Mouse (Mus musculus): Measurements from ENCODE around the gene Gapdhs. TPM values are rescaled to one million over a fixed set of nuclear protein-coding genes. Genes with fewer than 3 reads are reported as not detected.
A peak's percentile ranks its signal among the peaks of the same experiment; 100 is the strongest.
"Not testable (repeated sequence)": the region's sequence is repeated elsewhere in the genome, so short reads cannot be mapped to it uniquely, and the experiment has no call there.

The Gapdhs gene
- polyA plus RNA-seq, 1 experiment from 2014 or later, result 0.35 TPM

GRCm38 (mm10) chr7:30766408-30766807 is 22.9 kb upstream of the Gapdhs start:
- Histone ChIP-seq H3K4me3 (replicated peaks) (no peak overlapping the region), H3K4me1 (no peaks in the 10 kb centered on the region), H3K9me3 (replicated peaks) (no peaks in the 10 kb centered on the region), H3K4me2 (no peak overlapping the region), H3K27me3 (peaks cover 12% of the 10 kb centered on the region; the same call in 1 of the 2 replicates), H3K36me3 (no peaks in the 10 kb centered on the region), H3K9ac (no peak overlapping the region), H3K27ac (no peak overlapping the region)
- ATAC-seq (replicated peaks; ENCODE audit: low FRiP score), result no peak
- WGBS, result 81% methylated on average over 4 of the region's 4 CpGs

GRCm38 (mm10) chr7:30765173-30765572 is 21.7 kb upstream of the Gapdhs start:
- no peak overlapping the region for H3K9ac ChIP-seq
- no peak overlapping the region for H3K27ac ChIP-seq
- WGBS, result 43% methylated on average over 11 of the region's 11 CpGs
- no peaks in the 10 kb centered on the region for H3K36me3 ChIP-seq
- no peak for ATAC-seq (replicated peaks; ENCODE audit: low FRiP score)
- no peaks in the 10 kb centered on the region for H3K9me3 ChIP-seq (replicated peaks)
- no peaks in the 10 kb centered on the region for H3K4me1 ChIP-seq
- H3K27me3 ChIP-seq, result peaks cover 12% of the 10 kb centered on the region; the same call in 1 of the 2 replicates
- H3K4me3 ChIP-seq (replicated peaks), result no peak overlapping the region
- H3K4me2 ChIP-seq, result peak overlapping the region; percentile 14; the same call in 1 of the 2 replicates

- Histone ChIP-seq H3K27ac (no peak within 1 kb of the TSS), H3K27me3 (peaks cover 2% of the 10 kb centered on the region; the same call in 1 of the 2 replicates), H3K4me2 (no peak within 1 kb of the TSS), H3K4me1 (no peaks in the 10 kb centered on the region), H3K36me3 (no peaks in the 10 kb centered on the region), H3K9me3 (replicated peaks) (no peaks in the 10 kb centered on the region), H3K4me3 (replicated peaks) (no peak within 1 kb of the TSS), H3K9ac (no peak within 1 kb of the TSS)
- 33% methylated on average over 5 of the region's 5 CpGs for WGBS
- no peak for ATAC-seq (replicated peaks; ENCODE audit: low FRiP score)
Observed at GRCm38 (mm10) chr7:30763456-30763855, 20.0 kb upstream of the Gapdhs start, which contains the start of gene Dmkn. Dmkn (plus strand) TSS chr7:30763756.

GRCm38 (mm10) chr7:30761769-30762352 is 18.4 kb upstream of the Gapdhs start:
- no peak overlapping the region for H3K9ac ChIP-seq
- ATAC-seq (replicated peaks; ENCODE audit: low FRiP score), result no peak
- H3K4me1 ChIP-seq, result no peaks in the 10 kb centered on the region
- no peaks in the 10 kb centered on the region for H3K9me3 ChIP-seq (replicated peaks)
- no peak overlapping the region for H3K27ac ChIP-seq
- no peak overlapping the region for H3K4me2 ChIP-seq
- H3K27me3 ChIP-seq, result no peaks in the 10 kb centered on the region
- WGBS, result 79% methylated on average over 4 of the region's 4 CpGs
- H3K4me3 ChIP-seq (replicated peaks), result no peak overlapping the region
- H3K36me3 ChIP-seq, result no peaks in the 10 kb centered on the region

GRCm38 (mm10) chr7:30758853-30759252 is 15.4 kb upstream of the Gapdhs start:
- 0 out of 2 replicates have a peak, but pooled peaks have one; percentile 40 for ATAC-seq (replicated peaks; ENCODE audit: low FRiP score)
- peaks cover 7% of the 10 kb centered on the region; the same call in 1 of the 2 replicates for H3K36me3 ChIP-seq
- H3K9me3 ChIP-seq (replicated peaks), result peaks cover 3% of the 10 kb centered on the region; the same call in 1 of the 2 replicates
- no peak overlapping the region for H3K27ac ChIP-seq
- H3K27me3 ChIP-seq, result no peaks in the 10 kb centered on the region
- no peak overlapping the region for H3K4me3 ChIP-seq (replicated peaks)
- H3K4me1 ChIP-seq, result no peaks in the 10 kb centered on the region
- no peak overlapping the region for H3K4me2 ChIP-seq
- WGBS, result 19% methylated on average over 4 of the region's 4 CpGs
- no peak overlapping the region for H3K9ac ChIP-seq

- 79% methylated on average over 3 of the region's 3 CpGs for WGBS
Observed at GRCm38 (mm10) chr7:30757001-30757400, 13.5 kb upstream of the Gapdhs start.

GRCm38 (mm10) chr7:30751086-30751669 is 7.7 kb upstream of the Gapdhs start, which contains the start of gene Sbsn:
Sbsn (plus strand) TSS chr7:30751471.
- Histone ChIP-seq H3K4me2 (no peak within 1 kb of the TSS), H3K9ac (no peak within 1 kb of the TSS), H3K4me1 (peaks cover 23% of the 10 kb centered on the region), H3K9me3 (replicated peaks) (peaks cover 3% of the 10 kb centered on the region; the same call in 1 of the 2 replicates), H3K36me3 (peaks cover 7% of the 10 kb centered on the region; the same call in 1 of the 2 replicates), H3K27ac (0 out of 2 replicates have a peak within 1 kb of the TSS, but pooled peaks have one; percentile 7), H3K27me3 (no peaks in the 10 kb centered on the region), H3K4me3 (replicated peaks) (no peak within 1 kb of the TSS)
- ATAC-seq (replicated peaks; ENCODE audit: low FRiP score), result peak; percentile 52
- WGBS, result 25% methylated on average over 5 of the region's 5 CpGs

More at GRCm38 (mm10) chr7:30757001-30757400, 13.5 kb upstream of the Gapdhs start:
- Histone ChIP-seq H3K4me2 (no peak overlapping the region), H3K4me3 (replicated peaks) (no peak overlapping the region), H3K9ac (no peak overlapping the region), H3K9me3 (replicated peaks) (peaks cover 3% of the 10 kb centered on the region; the same call in 1 of the 2 replicates), H3K4me1 (no peaks in the 10 kb centered on the region), H3K27ac (no peak overlapping the region), H3K27me3 (no peaks in the 10 kb centered on the region), H3K36me3 (peaks cover 7% of the 10 kb centered on the region; the same call in 1 of the 2 replicates)
- ATAC-seq (replicated peaks; ENCODE audit: low FRiP score), result no peak

GRCm38 (mm10) chr7:30749824-30750606 is 6.5 kb upstream of the Gapdhs start:
- Histone ChIP-seq H3K36me3 (peaks cover 4% of the 10 kb centered on the region; the same call in 1 of the 2 replicates), H3K27ac (0 out of 2 replicates have a peak overlapping the region, but pooled peaks have one; percentile 4), H3K4me1 (peaks cover 23% of the 10 kb centered on the region), H3K9ac (no peak overlapping the region), H3K4me3 (replicated peaks) (no peak overlapping the region), H3K27me3 (no peaks in the 10 kb centered on the region), H3K9me3 (replicated peaks) (peaks cover 1% of the 10 kb centered on the region; the same call in 1 of the 2 replicates), H3K4me2 (no peak overlapping the region)
- WGBS, result 61% methylated on average over 13 of the region's 13 CpGs
- ATAC-seq (replicated peaks; ENCODE audit: low FRiP score), result peak; percentile 71

GRCm38 (mm10) chr7:30747525-30748204 is 4.2 kb upstream of the Gapdhs start:
- 79% methylated on average over 7 of the region's 7 CpGs for WGBS
- peaks cover 28% of the 10 kb centered on the region for H3K4me1 ChIP-seq
- no peaks in the 10 kb centered on the region for H3K36me3 ChIP-seq
- H3K4me2 ChIP-seq, result no peak overlapping the region
- no peaks in the 10 kb centered on the region for H3K9me3 ChIP-seq (replicated peaks)
- H3K27me3 ChIP-seq, result no peaks in the 10 kb centered on the region
- H3K9ac ChIP-seq, result no peak overlapping the region
- no peak overlapping the region for H3K4me3 ChIP-seq (replicated peaks)
- no peak overlapping the region for H3K27ac ChIP-seq
- no peak for ATAC-seq (replicated peaks; ENCODE audit: low FRiP score)

- Histone ChIP-seq H3K27ac (no peak overlapping the region), H3K4me1 (peaks cover 5% of the 10 kb centered on the region; the same call in 1 of the 2 replicates), H3K4me3 (replicated peaks) (no peak overlapping the region), H3K27me3 (no peaks in the 10 kb centered on the region), H3K4me2 (no peak overlapping the region), H3K9ac (no peak overlapping the region), H3K9me3 (replicated peaks) (no peaks in the 10 kb centered on the region), H3K36me3 (0 out of 2 replicates have a peak, but pooled peaks cover 7% of the 10 kb centered on the region)
- WGBS, result 32% methylated on average over 4 of the region's 4 CpGs
- ATAC-seq (replicated peaks; ENCODE audit: low FRiP score), result no peak
Observed at GRCm38 (mm10) chr7:30744022-30744598, 629 bp upstream of the Gapdhs start.

GRCm38 (mm10) chr7:30742570-30742969 is 911 bp downstream of the Gapdhs start:
- 79% methylated on average over 2 of the region's 2 CpGs for WGBS
- H3K4me1 ChIP-seq; ATAC-seq (replicated peaks; ENCODE audit: low FRiP score); H3K9me3 ChIP-seq (replicated peaks); H3K27ac ChIP-seq; H3K4me2 ChIP-seq; H3K27me3 ChIP-seq; H3K9ac ChIP-seq; H3K4me3 ChIP-seq (replicated peaks): not testable (repeated sequence)
- H3K36me3 ChIP-seq, result 0 out of 2 replicates have a peak, but pooled peaks cover 12% of the 10 kb centered on the region
